Mouse (Mus musculus) monocyte, adult 59 days (primary cell): ENCODE data around the gene Gm10487. TPM values are rescaled to one million over a fixed set of nuclear protein-coding genes. Genes with fewer than 3 reads are reported as not detected.

ENCODE experiments used
- total RNA-seq, 2 experiments: library from RNA; stranded (reverse); gene quantifications; one replicate each; pipeline ENCODE4 v1.2.4; 2023

Gm10487 gene
- not detected for total RNA-seq

DNA sequence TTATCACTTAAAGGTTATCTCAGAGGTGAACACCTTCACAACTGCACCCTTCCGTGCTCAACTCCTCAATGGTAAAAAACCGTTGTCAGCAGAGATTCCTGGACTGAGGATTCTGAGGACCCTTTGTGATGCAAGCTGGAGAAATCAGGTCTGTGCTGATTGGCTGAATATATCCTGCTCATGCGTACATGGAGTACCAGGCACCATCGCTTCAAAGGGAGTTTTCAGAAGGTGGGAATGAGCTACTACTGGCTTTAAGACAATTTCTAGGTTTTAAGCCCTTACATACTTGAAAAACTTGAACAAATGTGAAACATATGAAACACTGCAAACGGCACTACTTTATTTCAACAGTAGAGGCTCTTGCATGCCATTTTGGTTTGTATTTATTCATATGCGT is at the start of gene Gm10487:
Gene Gm10487, minus strand, starts transcription at position 101 of the 400 bp plus-strand sequence.

